Mouse (Mus musculus) common myeloid progenitor, adult 5-6 weeks (primary cell): ENCODE data around the gene Flnc. TPM values are rescaled to one million over a fixed set of nuclear protein-coding genes. Genes with fewer than 3 reads are reported as not detected.
A peak's percentile ranks its signal among the peaks of the same experiment; 100 is the strongest.
"Not testable (repeated sequence)": the region's sequence is repeated elsewhere in the genome, so short reads cannot be mapped to it uniquely, and the experiment has no call there.

ENCODE experiments used
- ATAC-seq: replicated peaks from 2 replicates; pipeline ENCODE4 v1.8.0; 2016; ENCODE audit warnings: low read depth, mild to moderate bottlenecking, moderate TSS enrichment, inconsistent platforms; ENCODE audit not compliant: poor library complexity, severe bottlenecking
- total RNA-seq: library from RNA; stranded (forward); fragments of 200-1000, 187-1606 nt; gene quantifications from 2 replicates; pipeline ENCODE4 v1.2.3, GENCODE M21; 2017

The Flnc gene
- total RNA-seq = not detected in 2 replicates

DNA sequence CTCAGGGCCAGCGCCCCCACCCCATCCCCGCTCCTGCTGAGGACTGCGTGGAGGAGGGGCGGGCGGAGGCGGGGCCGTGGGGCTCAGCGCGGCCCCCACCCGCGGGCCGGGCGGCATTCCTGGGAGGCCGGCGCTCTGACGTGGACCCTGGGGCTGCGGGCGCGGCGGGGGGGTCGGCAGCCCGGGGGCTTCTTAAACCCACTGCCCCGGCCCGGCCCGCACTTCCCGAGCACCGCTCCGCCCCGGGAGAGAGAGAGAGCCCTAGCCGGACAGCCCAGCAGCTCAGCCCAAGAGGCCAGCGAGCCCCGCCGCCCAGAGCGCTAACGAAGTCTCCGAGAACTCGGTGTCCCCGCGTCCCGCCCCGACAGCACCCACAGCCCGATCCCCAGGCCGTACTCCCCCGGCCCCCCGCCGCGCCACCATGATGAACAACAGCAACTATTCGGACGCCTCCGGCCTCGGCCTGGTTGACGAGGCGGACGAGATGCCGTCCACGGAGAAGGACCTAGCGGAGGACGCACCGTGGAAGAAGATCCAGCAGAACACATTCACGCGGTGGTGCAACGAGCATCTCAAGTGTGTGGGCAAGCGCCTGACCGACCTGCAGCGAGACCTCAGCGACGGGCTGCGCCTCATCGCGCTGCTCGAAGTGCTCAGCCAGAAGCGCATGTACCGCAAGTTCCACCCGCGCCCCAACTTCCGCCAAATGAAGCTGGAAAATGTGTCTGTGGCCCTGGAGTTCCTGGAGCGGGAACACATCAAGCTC, at the start of gene Flnc:
TSS of gene Flnc (plus strand) at position 219 of the 766 bp plus-strand sequence.
- peak; percentile 36; the same call in 1 of the 2 replicates for ATAC-seq

- ATAC-seq = peak; percentile 48
These were observed 45.0 kb upstream of the Flnc start, which contains the start of gene Opn1sw for GRCm38 (mm10) chr6:29388052-29388518. Gene Opn1sw, minus strand, starts transcription at chr6:29388468.

- peak; percentile 79 for ATAC-seq
These were observed 44.4 kb upstream of the Flnc start for GRCm38 (mm10) chr6:29388606-29389080.

GRCm38 (mm10) chr6:29389425-29389824, 43.6 kb upstream of the Flnc start:
- no peak for ATAC-seq

DNA sequence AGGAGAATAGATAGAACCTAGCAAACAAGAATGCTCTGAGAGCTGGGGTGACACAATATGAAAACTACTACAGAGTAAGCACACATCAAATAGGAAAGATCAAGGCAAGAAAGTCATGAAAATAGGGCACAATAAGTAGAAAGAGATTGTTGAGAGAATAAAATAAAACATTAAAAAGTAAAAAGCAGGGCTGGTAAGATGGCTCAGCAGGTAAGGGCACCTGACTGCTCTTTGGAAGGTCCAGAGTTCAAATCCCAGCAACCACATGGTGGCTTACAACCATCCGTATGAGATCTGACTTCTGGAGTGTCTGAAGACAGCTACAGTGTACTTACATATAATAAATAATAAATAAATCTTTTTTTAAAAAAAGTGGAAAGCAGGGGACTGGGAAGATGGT, 42.6 kb upstream of the Flnc start:
- ATAC-seq = not testable (repeated sequence)

GRCm38 (mm10) chr6:29391241-29391640, 41.8 kb upstream of the Flnc start:
- ATAC-seq = not testable (repeated sequence)

DNA sequence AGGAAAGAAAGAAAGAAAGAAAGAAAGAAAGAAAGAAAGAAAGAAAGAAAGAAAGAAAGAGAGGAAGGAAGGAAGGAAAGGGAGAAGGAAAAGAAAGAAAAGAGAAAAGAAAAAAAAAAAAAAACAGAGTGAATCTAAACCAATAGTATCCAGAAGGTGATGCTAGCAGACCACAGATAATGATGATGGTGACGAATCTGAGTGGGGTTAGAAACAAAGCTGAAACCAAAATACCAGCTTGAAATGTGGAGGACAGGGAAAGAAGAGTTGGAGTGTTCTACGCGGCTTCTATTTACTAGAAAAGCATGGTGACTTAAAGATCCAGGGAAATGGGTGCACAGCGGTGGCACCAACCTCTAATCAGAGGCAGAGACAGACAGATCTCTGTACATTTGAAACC, 41.3 kb upstream of the Flnc start:
- no peak for ATAC-seq

DNA sequence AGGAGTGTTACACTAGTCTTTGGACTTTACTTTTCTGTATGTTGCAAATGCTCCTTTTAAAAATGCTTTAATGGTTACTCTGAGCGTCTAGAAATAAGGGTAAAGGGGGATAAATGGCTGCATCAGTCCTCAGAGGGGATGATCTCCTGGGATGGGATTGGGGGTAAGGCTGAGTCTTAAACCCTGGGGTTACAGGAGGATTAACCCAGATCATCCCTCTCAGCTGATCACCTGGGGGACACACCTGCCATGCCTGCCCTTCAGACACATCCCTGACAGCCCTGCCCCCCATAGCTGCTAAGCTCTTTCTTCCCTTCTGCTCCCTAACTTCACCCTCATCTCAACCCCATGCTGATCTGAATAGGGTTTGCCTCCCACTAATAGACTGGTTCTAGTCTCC, 38.8 kb upstream of the Flnc start:
- ATAC-seq = no peak

- peak; percentile 53; the same call in 1 of the 2 replicates for ATAC-seq
These were observed 36.9 kb upstream of the Flnc start, which contains the start of gene Ccdc136 for GRCm38 (mm10) chr6:29395910-29396713. Gene Ccdc136, plus strand, starts transcription at chr6:29396309.

DNA sequence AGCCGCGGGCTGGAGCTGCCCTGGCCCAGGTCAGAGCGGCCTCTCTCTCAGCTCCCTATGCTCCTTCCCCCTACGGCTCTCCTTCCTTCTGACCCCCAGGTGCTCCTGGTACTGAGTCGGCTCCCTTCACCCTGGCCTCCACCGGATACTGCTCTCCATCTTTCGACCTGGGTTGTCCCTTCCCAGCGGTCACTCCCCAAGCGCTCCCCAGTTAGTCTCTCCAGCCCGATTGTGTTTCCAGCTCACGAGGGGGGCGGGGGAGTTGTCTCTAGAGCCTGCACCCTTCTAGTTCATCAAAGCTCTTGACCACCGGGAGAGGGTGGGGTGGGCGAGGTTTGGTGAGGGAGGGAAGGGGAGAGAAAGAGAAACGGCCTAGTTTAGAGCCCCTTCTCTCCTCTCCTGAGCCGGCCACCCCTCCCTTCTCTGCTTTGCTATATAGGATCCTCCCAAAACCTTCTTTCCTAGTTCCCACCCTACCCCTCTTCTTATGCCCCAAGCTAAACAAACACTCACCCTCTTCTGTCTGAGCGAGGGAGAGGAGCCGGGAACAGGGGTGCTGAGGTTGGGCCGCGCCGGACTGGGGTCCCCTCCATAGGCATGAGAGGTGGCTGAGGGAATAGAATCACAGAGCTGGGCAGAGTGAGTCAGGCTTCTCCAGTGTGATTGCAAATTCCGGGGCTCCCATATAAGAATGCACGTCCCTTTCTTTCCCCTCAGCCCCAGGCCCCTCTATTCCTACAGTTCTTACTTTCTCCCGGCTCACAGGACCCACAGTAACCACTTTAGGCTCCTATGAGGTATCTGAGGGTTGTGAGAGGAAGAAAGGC, 36.1 kb upstream of the Flnc start:
- no peak for ATAC-seq

- ATAC-seq = no peak
These were observed 35.5 kb upstream of the Flnc start for GRCm38 (mm10) chr6:29397575-29397974.

DNA sequence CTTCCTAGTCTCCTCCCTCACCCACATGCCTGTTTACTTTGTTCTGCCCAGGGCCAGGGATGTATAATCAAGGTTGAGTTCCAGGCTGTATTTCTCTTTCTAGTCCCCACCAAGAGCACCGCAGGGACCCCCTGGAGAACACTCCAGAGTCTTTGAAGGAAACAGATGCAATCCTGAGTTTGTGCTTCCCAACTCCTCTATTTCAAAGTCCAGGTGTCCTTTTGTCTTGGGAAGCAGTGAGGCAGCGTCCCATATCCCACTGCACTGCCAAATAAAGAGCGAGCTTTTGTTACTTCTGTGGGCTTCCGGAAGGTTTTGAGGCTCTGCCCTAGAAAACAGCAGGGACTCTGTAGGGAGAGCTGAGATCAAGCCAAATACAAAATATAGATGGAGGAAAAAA, 33.2 kb upstream of the Flnc start:
- no peak for ATAC-seq

DNA sequence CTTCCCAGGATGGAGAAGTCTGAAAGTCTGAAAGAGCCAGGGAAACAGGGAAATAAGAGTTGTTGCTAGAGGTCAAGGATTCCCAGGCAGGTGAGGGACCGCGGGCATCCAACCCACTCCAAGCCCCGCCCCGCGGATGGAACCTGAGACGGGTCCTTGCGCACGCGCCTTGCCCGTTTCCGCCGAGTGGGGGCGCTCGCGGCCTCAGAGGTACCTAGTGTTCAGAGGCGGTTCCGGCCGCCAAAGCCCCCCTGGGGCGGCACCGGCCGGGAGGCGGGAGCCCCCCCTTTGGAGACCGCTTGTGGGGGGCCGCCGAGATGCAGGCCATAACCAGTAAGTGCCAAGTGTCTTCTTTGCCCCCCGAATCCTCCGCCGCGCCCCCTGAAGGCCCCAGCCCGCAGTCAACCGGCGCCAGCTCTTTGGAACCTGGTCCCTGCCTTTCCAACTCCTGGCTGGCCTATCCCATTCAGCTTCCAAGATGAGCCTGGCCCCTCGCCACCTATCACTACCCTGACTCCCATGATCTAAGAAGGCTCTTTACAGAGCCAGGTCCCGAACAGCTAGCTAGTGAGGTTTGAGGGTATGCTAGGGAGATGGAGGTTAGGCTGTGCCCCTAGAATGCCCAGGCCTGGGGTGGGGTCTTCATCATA, 30.2 kb upstream of the Flnc start:
- ATAC-seq = no peak

GRCm38 (mm10) chr6:29406412-29406811, 26.6 kb upstream of the Flnc start:
- ATAC-seq = no peak

DNA sequence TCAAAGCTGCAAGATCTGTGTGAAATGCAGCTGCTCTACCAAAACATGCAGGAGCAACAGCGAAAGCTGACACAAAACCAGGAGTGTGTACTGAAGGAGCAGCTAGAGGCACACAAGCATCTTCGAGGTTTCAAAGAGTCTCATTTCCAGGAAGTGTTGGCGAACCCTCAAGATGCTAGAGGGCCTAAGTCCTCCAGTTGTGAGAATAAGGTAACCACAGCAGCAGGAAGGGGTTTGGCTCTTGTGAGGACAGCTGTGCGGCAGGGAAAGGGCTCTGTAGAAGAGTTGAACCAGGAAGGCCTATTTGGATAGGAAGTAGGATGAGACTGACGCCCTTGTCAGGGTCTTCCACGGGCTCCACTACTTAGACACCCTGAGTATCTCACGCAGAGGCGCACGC, 17.6 kb upstream of the Flnc start:
- 0 out of 2 replicates have a peak, but pooled peaks have one; percentile 3 for ATAC-seq

- ATAC-seq = peak; percentile 65; the same call in 1 of the 2 replicates
These were observed 12.5 kb upstream of the Flnc start for GRCm38 (mm10) chr6:29420596-29420995.

DNA sequence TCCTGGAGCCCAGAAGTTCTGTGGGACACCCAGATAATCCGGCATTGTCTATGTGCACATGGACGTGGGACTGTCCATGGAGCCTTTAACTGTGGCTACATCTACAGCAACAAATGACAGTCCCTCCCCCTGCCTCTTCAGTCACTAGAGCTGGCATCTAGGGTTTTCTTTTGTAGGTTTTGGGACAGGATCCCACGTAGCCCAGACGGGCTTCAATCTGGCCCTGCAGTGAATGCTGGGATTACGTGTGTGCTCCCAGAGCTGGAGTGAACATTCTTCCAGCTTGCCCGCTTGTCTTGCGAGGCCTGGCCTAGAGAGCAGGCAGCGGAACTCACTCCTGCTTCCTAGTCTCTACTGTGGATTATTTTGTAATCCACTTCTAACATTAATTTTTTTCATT, 7.9 kb upstream of the Flnc start:
- ATAC-seq = no peak

- ATAC-seq = no peak
These were observed 6.7 kb upstream of the Flnc start for GRCm38 (mm10) chr6:29426331-29426730.

- ATAC-seq = no peak
These were observed 4.9 kb upstream of the Flnc start for GRCm38 (mm10) chr6:29428171-29428570.
